Mouse (Mus musculus) induced T-regulatory cell, adult 2 months (primary cell): ENCODE data around the gene Fbxo42.

Experiments used
- DNase-seq: peaks from one replicate; pipeline ENCODE4 v3.0.0-alpha.2; 2012; ENCODE audit warnings: low read depth

Fbxo42 gene

GRCm38 (mm10) chr4:141251071-141251470 is 103.4 kb downstream of the Fbxo42 start:
- DNase-seq: no peak

DNA sequence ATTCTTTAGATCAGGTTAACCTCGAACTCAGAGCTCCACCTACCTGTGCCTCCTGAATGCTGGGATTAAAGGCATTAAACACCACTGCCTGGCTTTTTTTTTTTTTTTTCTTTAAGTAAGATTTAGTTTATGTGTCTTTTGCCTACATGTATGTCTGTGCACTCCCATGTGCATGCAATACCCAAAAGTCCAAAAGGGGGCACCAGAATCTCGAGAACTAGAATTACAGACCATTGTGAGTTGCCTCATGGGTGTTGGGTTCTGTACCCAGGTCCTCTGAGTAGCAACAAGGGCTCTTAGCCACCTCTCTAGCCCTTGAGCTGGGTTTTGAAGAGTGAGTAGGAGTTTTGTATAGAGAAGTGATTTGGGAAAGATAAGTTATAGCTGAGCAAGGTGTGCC is 104.9 kb downstream of the Fbxo42 start:
- DNase-seq: peak; percentile 49
